Mouse (Mus musculus): ENCODE measurements at regions not wholly inside any gene's neighbourhood (a gene's known extent, or its start where the extent isn't known, plus 50 kb on each side); places are given as distances from the start of the nearest gene placed in this dataset.

DNA sequence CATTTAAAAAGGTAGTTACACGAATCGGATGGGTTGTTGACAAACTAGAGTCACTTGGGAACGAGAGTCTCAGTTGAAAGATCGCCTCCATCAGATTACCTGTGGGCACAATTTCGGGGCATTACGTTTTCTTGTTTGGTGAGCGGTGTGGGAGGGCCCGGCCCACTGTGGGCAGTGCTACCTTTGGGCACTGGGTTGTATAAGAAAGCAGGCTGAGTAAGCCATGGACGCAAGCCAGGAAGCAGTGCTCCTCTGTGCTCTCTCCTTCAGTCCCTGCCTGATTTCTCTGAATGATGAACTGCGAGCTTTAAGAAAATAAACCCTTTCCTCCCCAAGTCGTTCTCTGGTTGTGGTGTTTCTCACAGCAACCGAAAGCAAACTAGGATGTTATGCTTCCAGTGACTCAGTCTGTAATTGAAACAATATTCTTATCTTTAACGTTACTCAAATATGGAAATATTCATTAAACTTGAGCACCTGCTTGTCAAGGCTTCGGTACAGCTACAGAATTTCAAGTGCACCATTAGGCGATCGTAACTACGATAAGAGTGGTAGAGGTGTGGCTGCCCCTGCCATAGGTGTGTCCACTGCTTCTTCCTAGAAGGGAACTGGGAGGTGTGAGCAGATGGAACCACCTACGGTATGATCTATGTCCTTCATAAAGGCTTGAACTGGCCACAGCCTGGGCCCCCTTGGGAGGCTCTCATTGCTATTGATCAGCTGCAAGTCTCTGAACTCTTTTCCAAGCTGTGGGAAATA lies 119.2 kb upstream of the Tsc22d1 start:
- no peak for DNase-seq (ENCODE audit: low spot score)

DNA sequence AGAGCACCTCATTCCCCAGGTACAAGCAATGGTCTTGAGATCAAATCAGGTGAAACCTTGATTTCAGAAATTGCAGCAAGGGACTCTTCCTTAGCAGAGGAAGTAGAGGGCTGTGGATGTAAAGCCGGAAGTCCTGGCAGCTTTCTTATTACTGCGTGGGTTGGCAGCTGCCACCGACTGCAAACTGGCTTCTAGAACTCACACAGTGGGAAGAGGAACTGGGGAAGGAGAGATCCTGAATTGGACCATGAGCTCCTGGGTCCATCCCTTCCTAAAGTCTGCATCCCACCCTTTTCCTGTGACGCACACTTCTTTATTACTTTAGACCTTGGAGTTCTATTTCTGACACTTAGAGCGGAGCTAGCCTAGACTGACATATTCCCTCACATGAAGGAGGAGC lies 116.9 kb upstream of the Tsc22d1 start:
- no peak for DNase-seq (ENCODE audit: low spot score)

DNA sequence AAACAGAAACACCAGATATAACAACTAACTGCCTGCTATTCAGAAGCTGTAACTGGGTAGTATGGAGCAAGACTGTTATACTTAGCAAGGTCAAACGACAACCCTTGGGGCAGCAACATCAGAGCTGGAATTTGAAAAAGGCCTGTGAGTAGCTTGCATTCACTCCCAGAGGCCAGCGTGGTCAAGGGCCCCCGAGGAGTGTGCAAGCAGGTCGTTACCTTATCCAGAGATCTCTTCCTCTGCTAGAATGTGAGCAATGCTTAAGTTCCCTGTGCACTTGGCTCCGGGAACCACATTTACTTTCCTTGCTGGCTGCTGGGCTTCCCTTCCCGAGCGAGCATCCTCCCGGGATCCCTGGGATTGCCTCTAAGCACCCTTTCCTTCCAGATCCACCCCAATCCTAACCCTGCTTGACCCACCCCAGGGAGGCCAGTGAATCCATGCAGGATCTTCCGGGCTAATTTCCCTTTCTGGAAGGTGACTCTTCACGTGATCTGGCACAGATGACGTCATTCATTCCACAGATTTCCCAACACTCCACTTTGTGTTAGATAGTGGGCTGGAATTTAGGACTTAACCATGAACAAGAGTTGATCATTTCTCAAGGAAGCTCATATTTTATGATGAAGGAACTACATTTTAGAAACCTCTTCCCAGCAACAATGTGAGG lies 112.3 kb upstream of the Tsc22d1 start:
- no peak for DNase-seq (ENCODE audit: low spot score)

DNA sequence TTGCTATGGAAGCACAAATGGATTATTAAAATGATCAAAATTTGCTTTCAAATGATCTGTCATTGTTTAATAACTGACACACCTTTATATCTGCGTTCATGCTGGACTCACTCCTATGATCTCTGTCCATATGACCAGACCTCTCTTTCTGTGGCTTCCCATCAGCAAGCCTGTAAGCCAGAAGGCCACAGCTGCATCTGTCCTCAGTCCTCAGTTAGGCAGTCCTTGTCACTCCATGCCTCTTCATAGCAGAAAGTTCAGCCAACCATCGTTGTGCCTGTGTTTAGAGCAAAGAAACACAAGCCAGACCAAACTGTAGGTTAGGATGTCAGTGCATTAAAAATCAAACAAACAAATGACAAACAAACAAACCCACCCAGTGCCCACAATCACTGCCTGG lies 107.2 kb upstream of the Tsc22d1 start:
- no peak for DNase-seq (ENCODE audit: low spot score)

DNA sequence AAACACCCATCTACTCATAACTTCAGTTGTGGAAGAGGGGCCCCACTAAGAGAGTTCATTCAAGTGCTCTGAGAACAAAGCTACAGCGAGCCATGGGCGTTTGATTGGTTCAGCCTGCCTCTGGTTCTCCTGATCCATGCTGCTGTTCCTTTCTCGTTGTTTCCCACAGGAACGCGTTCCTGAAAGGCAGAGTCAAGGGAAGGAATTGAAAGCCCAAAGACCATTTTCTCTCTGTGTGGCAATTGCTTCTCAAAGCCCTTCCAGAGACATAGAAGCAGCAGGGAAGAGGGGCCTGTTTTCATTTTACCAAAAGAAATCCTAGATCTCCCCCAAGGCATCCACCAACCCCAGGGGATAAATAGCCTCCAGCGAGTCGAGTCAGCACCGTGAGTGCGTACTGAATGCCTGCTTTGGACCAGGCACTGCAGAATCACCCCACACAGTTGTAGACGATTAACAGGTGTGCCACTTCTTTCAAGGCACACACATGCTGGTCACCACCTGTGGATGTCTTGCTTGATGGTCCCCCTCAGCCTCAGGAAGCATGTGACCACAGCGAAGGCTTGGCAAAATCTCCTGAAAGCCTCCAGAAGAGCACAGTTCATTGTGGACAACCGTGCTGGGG lies 106.5 kb upstream of the Tsc22d1 start:
- DNase-seq (ENCODE audit: low spot score) = no peak

DNA sequence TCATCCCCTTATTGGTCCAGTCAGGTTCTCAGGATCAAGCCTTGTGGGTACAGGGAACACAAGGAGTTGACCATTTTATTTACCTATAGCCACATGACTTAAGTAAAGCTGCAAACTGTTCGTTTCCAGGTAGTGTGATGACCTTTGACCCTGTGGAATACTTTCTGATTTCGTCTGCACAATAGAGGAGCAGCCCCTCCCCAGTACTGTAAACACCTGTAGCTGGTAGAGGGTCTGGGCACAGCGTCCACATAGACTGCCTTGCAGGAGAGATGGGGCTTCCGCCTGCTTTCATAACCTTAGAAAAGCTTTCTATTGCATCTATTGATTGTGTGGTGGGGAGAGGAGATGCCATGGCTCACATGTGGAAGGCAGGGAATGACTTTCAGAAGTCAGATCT lies 105.2 kb upstream of the Tsc22d1 start:
- no peak for DNase-seq (ENCODE audit: low spot score)

DNA sequence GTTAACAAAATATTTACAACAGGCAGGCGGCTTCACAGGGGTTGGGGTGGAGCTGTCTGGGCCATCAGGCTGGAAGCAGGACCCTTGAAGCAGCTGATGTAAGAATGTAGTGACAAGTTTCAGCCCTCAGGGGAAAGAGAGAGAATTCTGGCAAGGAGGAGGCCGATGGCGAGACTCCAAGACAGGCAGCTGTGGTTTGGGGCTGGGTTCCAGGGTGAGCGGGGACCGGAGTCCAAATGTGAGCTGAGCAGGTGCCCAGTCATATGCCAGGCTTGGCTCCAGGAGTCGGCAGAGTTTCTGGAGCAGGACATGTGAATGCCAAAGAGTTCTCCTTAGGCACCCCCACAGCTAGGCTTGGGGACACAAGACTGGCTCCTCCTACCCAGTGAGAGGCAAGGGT lies 104.5 kb upstream of the Tsc22d1 start:
- DNase-seq (ENCODE audit: low spot score) = no peak

DNA sequence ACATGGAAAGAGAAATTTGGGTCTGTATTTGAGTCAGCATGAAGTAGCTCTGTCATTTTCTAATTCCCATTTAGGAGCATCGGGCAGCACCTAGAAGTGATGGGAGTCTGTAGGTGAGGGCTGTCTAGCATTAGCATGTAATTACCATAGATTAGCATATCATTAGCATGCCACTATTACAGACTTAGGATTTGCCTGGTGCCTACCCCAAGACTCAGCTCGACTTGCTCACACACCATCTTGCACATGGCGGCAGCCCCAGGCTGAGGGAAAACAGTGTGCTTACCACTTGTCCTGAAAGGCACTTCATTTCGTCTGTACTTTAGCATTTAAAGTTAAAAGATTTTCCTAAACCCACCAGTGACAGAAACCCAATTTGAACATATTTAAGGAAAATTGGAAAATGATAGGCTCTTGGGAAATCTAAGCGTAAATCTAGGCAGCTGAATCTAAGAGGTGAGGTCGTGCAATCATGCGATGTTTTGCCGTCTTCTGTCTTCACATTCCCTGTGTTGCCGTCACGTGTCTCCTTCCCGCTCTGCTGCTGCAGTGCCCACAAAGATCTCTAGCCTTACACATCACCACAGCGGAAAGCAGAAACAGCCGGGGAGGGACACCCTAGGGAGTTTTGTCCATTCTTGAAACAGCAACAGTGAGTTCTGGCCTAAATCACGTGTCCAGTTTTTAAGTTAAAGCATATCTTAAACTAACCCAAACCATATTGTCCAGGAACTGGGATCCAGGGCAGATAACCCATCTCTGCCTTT lies 101.2 kb upstream of the Tsc22d1 start:
- DNase-seq (ENCODE audit: low spot score) = no peak

DNA sequence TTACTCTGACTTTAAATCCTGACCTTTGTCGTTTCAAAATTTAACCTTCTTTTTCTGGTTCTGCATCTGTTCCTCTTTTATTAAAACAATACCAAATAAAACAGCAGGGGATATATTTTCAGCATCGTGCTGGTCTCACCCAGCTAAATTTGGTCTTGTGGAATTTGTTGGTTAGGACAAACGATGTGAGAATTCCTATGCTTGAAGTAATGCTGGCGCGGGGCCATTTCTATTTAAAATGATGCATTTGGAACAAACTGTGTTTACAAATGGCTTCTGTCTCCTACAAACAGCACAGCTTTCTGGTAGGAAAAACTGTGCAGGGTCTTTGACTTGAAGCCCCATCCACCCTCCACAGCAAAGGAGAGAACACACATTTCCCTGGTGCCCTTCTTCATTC lies 96.3 kb upstream of the Tsc22d1 start:
- no peak for DNase-seq (ENCODE audit: low spot score)

DNA sequence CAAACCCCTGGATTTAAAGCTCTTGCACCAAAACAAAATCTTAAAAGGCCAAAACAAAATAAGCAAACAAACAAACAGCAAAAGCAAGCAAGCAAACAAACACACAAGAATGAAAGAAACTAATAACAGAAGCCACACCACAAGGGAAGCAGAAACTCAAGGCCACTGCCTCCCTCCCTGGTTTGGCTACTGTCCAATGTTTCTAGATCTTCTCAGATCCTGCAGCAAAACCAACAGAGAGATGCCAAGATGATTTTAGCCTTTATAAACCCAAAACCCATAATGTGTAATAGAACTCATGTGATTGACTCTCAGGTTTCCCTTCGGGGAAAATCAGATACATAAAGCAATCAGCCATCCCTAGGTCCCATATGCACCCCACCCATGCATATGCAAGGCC lies 90.5 kb upstream of the Tsc22d1 start:
- no peak for DNase-seq (ENCODE audit: low spot score)

DNA sequence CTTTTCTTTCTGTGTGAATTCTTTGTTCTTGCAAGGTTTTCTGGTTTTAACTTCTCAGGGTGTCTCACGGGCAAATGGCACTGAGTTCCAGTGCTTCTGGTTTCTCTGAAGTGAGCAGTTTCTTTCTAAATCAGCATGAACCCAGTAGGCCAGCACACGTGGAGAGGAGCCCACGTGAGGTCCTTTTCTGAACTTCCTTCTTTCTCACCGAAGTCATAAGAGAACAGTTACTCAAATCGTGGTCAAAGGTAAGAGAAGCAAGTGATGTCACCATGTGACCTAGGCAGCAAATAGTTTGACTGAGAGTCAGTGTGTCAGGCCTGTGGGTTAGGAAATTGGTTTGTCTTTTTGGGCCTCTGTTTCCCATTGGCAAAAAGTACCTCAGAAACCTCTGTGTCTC lies 84.8 kb upstream of the Tsc22d1 start:
- DNase-seq (ENCODE audit: low spot score) = peak; percentile 25

DNA sequence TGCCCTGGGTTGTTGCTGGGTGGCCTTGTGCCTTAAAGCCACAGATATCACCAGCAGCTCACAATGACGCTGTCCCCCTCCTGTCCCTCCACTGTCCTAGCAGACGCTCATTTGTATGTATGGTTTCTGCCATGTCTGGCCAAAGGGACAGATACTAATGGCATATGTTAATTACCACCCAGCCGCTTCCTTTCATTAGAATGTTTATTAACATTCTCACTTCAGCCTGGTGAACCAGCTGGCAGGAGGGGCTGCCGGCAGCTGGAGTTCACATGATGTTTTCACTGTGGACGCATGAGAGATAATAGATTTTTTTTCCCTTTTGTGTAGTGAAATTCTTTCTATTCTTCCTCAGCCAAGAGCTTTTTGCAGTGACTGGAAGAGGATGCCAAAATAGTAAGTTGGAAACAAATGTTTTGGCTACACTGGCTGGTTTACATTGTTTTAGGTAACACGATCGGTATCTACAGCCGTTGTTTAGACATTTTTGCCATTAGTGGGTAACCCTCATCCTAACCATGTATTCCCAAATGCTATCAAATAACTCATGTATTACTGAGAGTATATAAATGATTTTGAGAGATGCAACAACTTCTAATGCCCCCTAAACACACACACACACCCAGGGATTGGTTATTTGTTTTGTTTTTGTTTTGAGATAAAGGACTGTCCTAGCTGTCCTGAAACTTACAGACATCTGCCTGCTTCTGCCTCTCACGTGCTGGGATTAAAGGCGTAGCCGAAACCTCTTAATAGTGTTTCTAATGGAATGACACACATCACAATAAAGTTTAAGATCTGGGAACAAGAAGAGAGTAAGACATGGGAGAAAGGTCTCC lies 83.0 kb upstream of the Tsc22d1 start:
- no peak for DNase-seq (ENCODE audit: low spot score)

DNA sequence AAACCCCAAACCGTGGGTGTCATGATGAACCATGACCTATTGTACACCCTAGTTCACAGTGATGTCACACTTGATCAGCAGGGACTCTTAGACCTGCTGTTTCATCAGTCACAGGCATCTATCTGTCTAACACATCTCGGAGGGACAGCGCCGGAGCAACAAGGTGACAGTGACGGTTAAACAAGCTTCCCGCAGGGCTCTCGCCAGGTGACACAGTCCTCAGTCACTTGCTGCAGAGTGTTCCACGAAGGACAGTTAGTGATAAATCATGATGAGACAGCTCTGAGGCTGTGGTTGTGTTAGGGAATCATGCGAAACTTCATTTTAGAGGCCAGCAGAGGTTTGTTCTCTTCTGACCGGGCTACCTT lies 82.4 kb upstream of the Tsc22d1 start:
- DNase-seq (ENCODE audit: low spot score) = no peak

DNA sequence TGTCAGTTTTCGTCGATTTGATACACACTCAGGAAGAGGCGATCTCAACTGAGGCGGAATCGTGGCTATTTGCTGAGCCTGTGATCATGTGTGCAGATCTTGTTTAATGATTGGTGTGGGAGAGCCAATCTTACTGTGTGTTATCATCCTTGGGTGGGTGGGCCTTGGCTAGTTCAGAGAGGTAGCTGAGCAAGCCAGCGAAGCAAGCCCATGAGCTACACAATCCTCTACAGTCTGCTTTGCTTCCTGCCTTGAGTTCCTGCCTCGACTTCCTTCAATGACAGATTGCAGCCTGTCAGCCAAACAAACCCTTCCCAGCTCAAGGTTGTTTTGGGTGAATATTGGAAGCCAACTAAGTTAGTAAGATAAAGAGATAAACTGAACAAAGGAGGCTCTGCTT lies 74.0 kb upstream of the Tsc22d1 start:
- no peak for DNase-seq (ENCODE audit: low spot score)

DNA sequence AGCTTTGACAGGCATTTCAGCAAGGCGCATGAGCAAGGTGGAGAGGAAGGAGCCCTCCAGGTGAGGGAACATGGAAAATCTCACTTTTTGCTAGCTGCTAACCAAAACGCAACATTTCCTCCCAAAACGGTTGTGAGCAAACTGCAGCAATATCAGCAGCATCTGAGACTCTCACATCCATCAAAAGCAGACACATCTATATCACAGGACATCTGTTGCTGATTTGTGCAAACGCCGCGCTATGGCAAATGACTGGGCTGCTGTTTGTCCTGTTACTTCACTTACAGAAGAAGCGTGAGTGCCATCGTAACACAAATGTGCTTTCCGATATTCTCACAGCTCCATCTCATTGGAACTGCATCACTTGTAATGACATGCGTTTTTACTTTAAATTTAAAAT lies 73.5 kb upstream of the Tsc22d1 start:
- no peak for DNase-seq (ENCODE audit: low spot score)

DNA sequence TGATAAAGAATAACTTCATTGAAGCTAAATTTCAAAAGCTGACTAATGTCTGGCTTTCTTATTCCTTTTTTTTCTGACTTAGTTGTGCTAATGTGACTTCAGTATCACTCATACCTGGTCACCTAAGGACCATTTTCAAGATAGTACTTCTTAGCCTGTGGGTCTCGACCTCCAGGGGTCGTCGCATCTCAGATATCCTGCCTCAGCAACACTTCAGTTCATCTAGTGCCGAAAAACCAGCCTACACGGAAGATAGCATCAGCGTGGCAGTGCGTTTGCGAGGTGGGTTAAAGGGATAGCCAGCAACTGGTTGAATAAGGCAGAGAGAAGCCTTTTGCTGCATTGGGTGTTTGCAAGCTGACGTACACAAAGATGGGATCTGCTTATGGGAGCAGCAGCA lies 62.9 kb upstream of the Tsc22d1 start:
- DNase-seq (ENCODE audit: low spot score) = peak; percentile 46

DNA sequence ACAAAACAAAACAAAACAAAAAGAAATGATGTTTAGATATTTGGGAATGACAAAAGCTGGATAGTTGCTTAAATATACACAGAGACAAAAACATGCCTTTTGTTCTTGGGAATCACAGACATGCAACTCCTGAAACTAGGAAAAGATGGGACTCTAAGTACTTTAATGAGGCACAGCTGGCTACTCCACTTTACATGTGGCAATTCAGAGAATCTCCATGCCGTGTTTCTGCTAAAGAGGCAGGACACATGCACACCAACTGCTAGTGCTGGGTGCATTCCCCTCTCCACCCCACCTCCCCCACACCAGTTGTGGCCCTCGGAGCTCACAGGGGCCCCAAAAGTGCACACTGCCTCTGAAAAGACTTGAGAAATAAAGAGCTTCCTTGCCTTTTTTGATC lies 58.6 kb upstream of the Tsc22d1 start:
- no peak for DNase-seq (ENCODE audit: low spot score)

DNA sequence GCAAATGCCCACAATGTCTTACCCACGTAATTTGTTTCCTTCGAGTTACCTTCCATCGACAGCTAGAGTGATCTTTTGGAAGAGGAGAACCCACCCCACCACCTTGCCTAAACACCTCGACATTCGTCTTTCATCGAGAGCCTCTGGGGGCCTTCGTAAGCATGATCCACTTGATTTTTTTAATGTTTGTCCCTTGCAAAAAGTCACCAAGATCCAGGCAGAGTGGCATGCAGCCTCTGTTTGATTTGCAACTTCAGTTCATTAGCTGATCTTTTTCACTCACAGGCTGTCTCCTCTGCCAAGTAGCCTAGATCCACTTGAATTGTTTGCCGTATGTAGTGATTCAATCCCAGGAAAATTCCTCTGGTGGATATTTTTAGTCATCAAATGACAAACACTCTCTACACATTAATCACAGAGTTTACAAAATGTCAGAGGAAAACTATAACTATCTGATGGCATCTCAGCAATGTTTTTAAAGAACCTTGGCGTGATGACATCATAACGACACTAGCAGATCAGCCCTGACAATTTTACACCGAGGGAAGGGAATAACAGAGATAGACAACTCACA lies 54.8 kb upstream of the Tsc22d1 start:
- no peak for DNase-seq (ENCODE audit: low spot score)

DNA sequence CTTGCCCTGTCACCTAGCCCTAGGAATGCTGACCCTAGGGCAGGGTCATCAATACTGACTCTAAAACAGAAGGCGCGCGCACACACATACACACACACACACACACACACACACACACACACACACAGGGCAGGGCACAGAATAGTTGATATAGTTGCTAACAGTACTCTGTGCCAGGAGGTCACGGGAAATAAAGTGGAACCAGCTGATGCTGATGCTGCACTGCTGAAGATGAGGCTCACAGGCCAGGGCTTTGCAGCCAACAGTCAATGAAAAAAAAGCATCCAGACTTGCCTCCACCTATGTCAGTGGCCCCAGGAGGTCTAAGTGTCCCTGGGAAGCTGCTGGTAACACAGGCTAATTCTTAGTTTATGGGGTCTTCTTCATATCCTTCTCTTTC lies 50.7 kb upstream of the Tsc22d1 start:
- DNase-seq (ENCODE audit: low spot score) = no peak
